In the genomic region with DNA sequence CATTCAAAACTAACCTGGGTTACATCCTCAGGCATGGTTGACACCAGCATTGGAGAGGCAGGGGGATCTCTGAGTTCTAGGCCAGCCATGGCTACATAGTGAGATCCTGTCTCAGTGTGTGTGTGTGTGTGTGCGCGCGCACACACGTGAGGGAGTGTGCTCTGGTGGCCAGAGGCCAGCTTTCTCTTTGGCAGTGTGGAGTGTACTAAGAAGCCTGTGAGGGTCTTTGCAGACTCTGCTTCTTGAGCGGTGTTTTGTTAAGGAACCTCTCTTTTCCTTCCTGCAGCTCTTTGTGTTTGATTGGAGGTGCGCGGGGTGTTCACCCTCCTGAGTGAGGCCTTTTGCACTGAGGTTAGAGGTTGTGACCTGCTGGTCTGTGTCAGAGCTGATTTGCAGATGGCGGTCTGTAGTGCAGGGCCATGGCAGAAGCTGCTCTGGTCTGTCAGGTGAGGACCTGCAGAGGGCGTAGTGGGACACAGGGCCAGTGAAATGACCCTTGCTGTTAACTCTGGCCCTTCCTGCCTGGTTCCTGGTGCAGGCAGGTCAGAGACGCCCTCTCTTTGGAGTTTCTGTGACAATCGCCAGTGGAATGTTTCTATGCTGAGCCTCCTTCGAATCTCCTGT, we compare ENCODE assay signal across 11 mouse cellular contexts. TPM values are rescaled to one million over a fixed set of nuclear protein-coding genes. Genes with fewer than 3 reads are reported as not detected.
A peak's percentile ranks its signal among the peaks of the same experiment; 100 is the strongest.
DNase-seq lines count a peak whose midpoint lies in the region; ATAC-seq and TF ChIP-seq lines count a peak whose summit lies in the region.
"Had no signal": no experiment of that assay in that cellular context is flagged by ENCODE, and none has a peak within 500 bp of the region (broad histone marks: within the 10 kb centered on the region; RNA-seq: fewer than 3 reads in every experiment).

No protein-coding gene starts in this region.

- no peaks in the 10 kb centered on the region for H3K9me3 ChIP-seq in hindbrain, postnatal 0 days (ENCODE audit: low read length)
- no peaks in the 10 kb centered on the region for H3K9me3 ChIP-seq in hindbrain, embryonic 14.5 days (ENCODE audit: control insufficient read depth, low read length)
- H3K9me3 ChIP-seq in midbrain, embryonic 10.5 days (replicated peaks) = no peaks in the 10 kb centered on the region; the same call in 1 of the 2 replicates
- H3K9me3 ChIP-seq in midbrain, embryonic 11.5 days (ENCODE audit: control insufficient read depth, low read length) = no peaks in the 10 kb centered on the region
- H3K9me3 ChIP-seq in stomach, embryonic 16.5 days (replicated peaks; ENCODE audit: control insufficient read depth, low read length) = no peaks in the 10 kb centered on the region

- H3K27me3 ChIP-seq in hindbrain, postnatal 0 days (ENCODE audit: insufficient read depth, low read length) = no peaks in the 10 kb centered on the region
- H3K27me3 ChIP-seq in hindbrain, embryonic 14.5 days (ENCODE audit: control insufficient read depth, insufficient read depth, low read length) = no peaks in the 10 kb centered on the region
- no peaks in the 10 kb centered on the region for H3K27me3 ChIP-seq in midbrain, embryonic 10.5 days (ENCODE audit: low read depth, poor library complexity, severe bottlenecking)
- H3K27me3 ChIP-seq in midbrain, embryonic 11.5 days (ENCODE audit: control insufficient read depth, insufficient read depth, low read length) = no peaks in the 10 kb centered on the region
- no peaks in the 10 kb centered on the region for H3K27me3 ChIP-seq in stomach, embryonic 16.5 days (ENCODE audit: control insufficient read depth, insufficient read depth, low read length)

- peaks cover 36% of the 10 kb centered on the region for H3K4me1 ChIP-seq in hindbrain, postnatal 0 days (ENCODE audit: insufficient read depth, low read length)
- peaks cover 64% of the 10 kb centered on the region for H3K4me1 ChIP-seq in hindbrain, embryonic 14.5 days (replicated peaks; ENCODE audit: control insufficient read depth, insufficient read depth, low read length)
- H3K4me1 ChIP-seq in midbrain, embryonic 10.5 days = peaks cover 72% of the 10 kb centered on the region
- H3K4me1 ChIP-seq in midbrain, embryonic 11.5 days (ENCODE audit: control insufficient read depth, insufficient read depth, low read length) = peaks cover 45% of the 10 kb centered on the region
- peaks cover 65% of the 10 kb centered on the region for H3K4me1 ChIP-seq in stomach, embryonic 16.5 days (ENCODE audit: control insufficient read depth, insufficient read depth, low read length)

- TF ChIP-seq CTCF in hindbrain, postnatal 0 days (IDR thresholded peaks at IDR 0.05; ENCODE audit: low read depth) = peak; percentile 24; the same call in 1 of the 2 replicates

- no peak overlapping the region for H3K4me3 ChIP-seq in hindbrain, postnatal 0 days (ENCODE audit: low read length)
- no peak overlapping the region for H3K4me3 ChIP-seq in hindbrain, embryonic 14.5 days (replicated peaks; ENCODE audit: low read length)
- H3K4me3 ChIP-seq in midbrain, embryonic 10.5 days = no peak overlapping the region
- H3K4me3 ChIP-seq in midbrain, embryonic 11.5 days (ENCODE audit: low read depth, low read length) = no peak overlapping the region
- no peak overlapping the region for H3K4me3 ChIP-seq in stomach, embryonic 16.5 days (replicated peaks; ENCODE audit: low read length)

- H3K9ac ChIP-seq in hindbrain, postnatal 0 days (replicated peaks; ENCODE audit: low read length) = no peak overlapping the region
- no peak overlapping the region for H3K9ac ChIP-seq in hindbrain, embryonic 14.5 days
- H3K9ac ChIP-seq in midbrain, embryonic 11.5 days (ENCODE audit: low read length) = no peak overlapping the region
- peak overlapping the region; percentile 28; the same call in 1 of the 2 replicates for H3K9ac ChIP-seq in stomach, embryonic 16.5 days (ENCODE audit: low read length)

- no peak for ATAC-seq in CD4-positive, CD25-positive, alpha-beta regulatory T cell, adult 4 months
- ATAC-seq in hindbrain, postnatal 0 days = peak; percentile 15; the same call in 1 of the 2 replicates
- no peak for ATAC-seq in hindbrain, embryonic 14.5 days (ENCODE audit: low FRiP score)
- ATAC-seq in midbrain, embryonic 11.5 days (ENCODE audit: low FRiP score) = no peak
- ATAC-seq in stomach, embryonic 16.5 days (ENCODE audit: insufficient read depth, low FRiP score) = no peak
- ATAC-seq: activated CD4-positive, CD25-positive, alpha-beta regulatory T cell, adult 4 months had no signal

- H3K36me3 ChIP-seq in hindbrain, postnatal 0 days (ENCODE audit: insufficient read depth, low read length) = no peaks in the 10 kb centered on the region
- no peaks in the 10 kb centered on the region for H3K36me3 ChIP-seq in hindbrain, embryonic 14.5 days (replicated peaks; ENCODE audit: control insufficient read depth, insufficient read depth)
- H3K36me3 ChIP-seq in midbrain, embryonic 10.5 days = peaks cover 46% of the 10 kb centered on the region
- peaks cover 2% of the 10 kb centered on the region; the same call in 1 of the 2 replicates for H3K36me3 ChIP-seq in midbrain, embryonic 11.5 days (ENCODE audit: control insufficient read depth, insufficient read depth, low read length)
- no peaks in the 10 kb centered on the region for H3K36me3 ChIP-seq in stomach, embryonic 16.5 days (ENCODE audit: control insufficient read depth, insufficient read depth, low read length)

- DNase-seq in CD4-positive, CD25-positive, alpha-beta regulatory T cell, adult 2 months (ENCODE audit: low read depth, low spot score) = peak; percentile 51
- peak; percentile 58 for DNase-seq in hindbrain, postnatal 0 days (ENCODE audit: low spot score)
- no peak for DNase-seq in hindbrain, embryonic 14.5 days (ENCODE audit: low spot score)
- DNase-seq in midbrain, embryonic 10.5 days (ENCODE audit: low spot score) = no peak
- no peak for DNase-seq in midbrain, embryonic 11.5 days (ENCODE audit: low spot score, missing footprints)
- no peak for DNase-seq in T-cell, adult 2 months (ENCODE audit: low spot score)
- DNase-seq: gastrocnemius, postnatal 25 days; kidney, adult 11 months had no signal

- WGBS in hindbrain, postnatal 0 days = 58% methylated on average over 12 of the region's 12 CpGs
- WGBS in hindbrain, embryonic 14.5 days = 63% methylated on average over 12 of the region's 12 CpGs
- WGBS in midbrain, embryonic 10.5 days = 72% methylated on average over 12 of the region's 12 CpGs
- WGBS in midbrain, embryonic 11.5 days = 66% methylated on average over 12 of the region's 12 CpGs
- WGBS in stomach, embryonic 16.5 days = 61% methylated on average over 12 of the region's 12 CpGs

- H3K27ac ChIP-seq in hindbrain, postnatal 0 days = no peak overlapping the region
- H3K27ac ChIP-seq in hindbrain, embryonic 14.5 days = no peak overlapping the region
- H3K27ac ChIP-seq in midbrain, embryonic 10.5 days (replicated peaks) = peak overlapping the region; percentile 18; the same call in 1 of the 2 replicates
- H3K27ac ChIP-seq in midbrain, embryonic 11.5 days (ENCODE audit: low read depth, low read length) = no peak overlapping the region
- no peak overlapping the region for H3K27ac ChIP-seq in stomach, embryonic 16.5 days (ENCODE audit: low read length)

- no peak overlapping the region for H3K4me2 ChIP-seq in hindbrain, postnatal 0 days (ENCODE audit: low read depth, low read length)
- no peak overlapping the region for H3K4me2 ChIP-seq in hindbrain, embryonic 14.5 days (replicated peaks)
- H3K4me2 ChIP-seq in midbrain, embryonic 11.5 days = no peak overlapping the region
- H3K4me2 ChIP-seq in stomach, embryonic 16.5 days (ENCODE audit: low read depth, low read length) = no peak overlapping the region

RNA-seq across cellular contexts. Expression of a gene that starts 7.8 kb away (rescaled TPM):
- 10 to 100 TPM; 31.7 to 32.9 TPM for polyA plus RNA-seq in CD4-positive, CD25-positive, alpha-beta regulatory T cell, adult 4 months (2017; shearing (Covaris generic))
- total RNA-seq in hindbrain, postnatal 0 days (2014; rRNA removed) = 188 and 206 TPM in 2 replicates
- 44.8 and 55.9 TPM in 2 replicates for polyA plus RNA-seq in hindbrain, postnatal 0 days (2015; fragmentation: Nextera tagmentation; extraction: Ambion mirVana)
- 105 and 119 TPM in 2 replicates for polyA plus RNA-seq in hindbrain, embryonic 14.5 days (2014; fragmentation: Nextera tagmentation; extraction: Ambion mirVana)
- 41.5 and 57.6 TPM in 2 replicates for polyA plus RNA-seq in midbrain, embryonic 10.5 days (2016; fragmentation: Nextera tagmentation; extraction: Ambion mirVana)
- polyA plus RNA-seq in midbrain, embryonic 11.5 days (2014; fragmentation: Nextera tagmentation; extraction: Ambion mirVana) = 52.6 and 64.1 TPM in 2 replicates
- 22.7 and 27.3 TPM in 2 replicates for polyA plus RNA-seq in stomach, embryonic 16.5 days (2015; fragmentation: Nextera tagmentation; extraction: Ambion mirVana)

Comparison
In these comparisons a context has a peak if more than half of its experiments do, and no peak if none do; other contexts are left out.
1. DNase-seq: peak in CD4-positive, CD25-positive, alpha-beta regulatory T cell, adult 2 months (single experiment) and hindbrain, postnatal 0 days (single experiment); none in hindbrain, embryonic 14.5 days (single experiment), midbrain, embryonic 10.5 days (single experiment), midbrain, embryonic 11.5 days (single experiment) and T-cell, adult 2 months (single experiment).